Mouse (Mus musculus) layer of hippocampus, adult 18-20 months (tissue): ENCODE measurements around the gene Rasgrf2. TPM values are rescaled to one million over a fixed set of nuclear protein-coding genes. Genes with fewer than 3 reads are reported as not detected.
A peak's percentile ranks its signal among the peaks of the same experiment; 100 is the strongest.

Experiments used
- DNase-seq, 2 experiments: peaks; one replicate each; pipeline ENCODE4 v3.0.0; 2022; ENCODE audit warnings: low spot score in 2 of 2
- total RNA-seq, 2 experiments: library from RNA; stranded (reverse); gene quantifications; 2 replicates each; pipeline ENCODE4 v1.2.3; 2021

Rasgrf2 gene
- total RNA-seq, 2 experiments from 2014 or later, result 123 to 126 TPM

DNA sequence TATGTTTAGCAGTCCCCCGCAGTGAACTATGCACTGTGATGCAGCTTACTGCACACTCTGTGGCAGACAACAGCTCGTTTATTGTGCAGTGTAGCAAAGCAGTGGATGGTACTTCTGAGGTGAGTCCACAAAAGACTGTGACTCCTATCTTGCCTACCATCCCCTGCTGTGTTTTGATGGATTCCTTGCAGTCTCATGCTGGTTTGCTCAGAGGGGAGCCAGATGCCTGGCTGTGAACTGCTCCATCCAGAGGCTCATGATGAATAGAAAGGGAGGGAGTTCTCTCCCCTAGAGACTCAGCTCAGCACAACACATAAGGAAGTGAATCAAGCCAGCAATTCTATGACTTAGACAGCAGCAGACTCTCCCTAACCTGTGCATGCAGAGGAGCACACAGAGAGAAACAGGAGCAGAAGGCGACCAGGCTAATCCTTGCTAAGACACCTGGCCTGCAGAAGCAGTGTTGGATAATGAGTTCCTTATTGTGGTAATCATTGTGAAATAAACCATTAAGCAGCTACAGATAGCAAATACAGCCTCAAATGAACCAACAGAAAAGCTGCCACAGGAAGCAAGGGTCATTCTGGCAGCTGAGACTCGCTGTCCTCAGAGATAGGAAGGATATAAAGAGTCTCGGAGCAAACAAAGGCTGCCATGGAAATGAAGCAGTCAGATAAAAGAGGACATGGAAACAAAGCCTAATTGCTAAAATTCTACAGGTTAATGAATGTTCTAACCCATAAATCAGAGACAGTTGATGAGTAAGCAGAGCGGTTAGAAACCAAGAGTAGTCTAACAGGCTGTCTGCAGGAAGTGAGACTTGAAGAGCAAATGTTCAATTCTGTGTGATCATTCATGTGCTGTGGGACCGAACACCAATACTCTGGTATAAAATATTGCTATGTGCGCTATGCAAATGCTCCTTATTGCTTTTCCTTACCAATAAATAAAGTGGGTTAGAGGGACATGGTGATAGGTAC, 89.6 kb downstream of the Rasgrf2 start:
- DNase-seq, result no peak

DNA sequence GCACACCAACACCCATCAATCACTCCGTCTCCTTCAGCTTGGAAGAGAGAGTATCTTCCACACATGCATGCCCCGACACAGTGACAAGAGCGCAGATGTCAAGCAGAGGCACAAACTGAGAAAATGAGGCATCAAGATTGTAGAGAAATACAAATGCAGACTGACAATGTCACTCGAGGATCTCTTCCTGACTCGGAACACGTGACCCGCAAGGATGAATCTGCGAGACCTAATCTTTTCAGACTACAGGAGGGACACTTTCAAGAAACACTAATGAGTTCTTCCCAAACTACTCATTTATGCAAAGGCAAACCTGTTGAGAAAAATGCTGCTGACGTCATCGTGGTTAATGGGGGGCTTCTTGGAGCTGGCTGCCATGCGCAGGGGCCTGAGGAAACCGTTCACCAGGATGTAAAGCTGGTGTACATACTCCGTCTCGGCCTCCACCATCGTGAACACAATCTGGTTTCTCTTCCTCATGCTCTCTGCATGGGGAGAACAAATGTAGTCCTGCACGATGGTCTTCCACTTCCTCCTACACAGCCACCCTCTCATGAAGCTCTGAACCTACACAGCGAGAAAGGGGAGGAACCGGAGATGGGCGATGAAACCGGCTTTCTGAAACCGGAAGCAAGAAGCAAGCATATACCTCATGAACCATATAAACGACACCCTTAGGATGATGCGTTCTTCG, 100.9 kb downstream of the Rasgrf2 start:
- no peak for DNase-seq

DNA sequence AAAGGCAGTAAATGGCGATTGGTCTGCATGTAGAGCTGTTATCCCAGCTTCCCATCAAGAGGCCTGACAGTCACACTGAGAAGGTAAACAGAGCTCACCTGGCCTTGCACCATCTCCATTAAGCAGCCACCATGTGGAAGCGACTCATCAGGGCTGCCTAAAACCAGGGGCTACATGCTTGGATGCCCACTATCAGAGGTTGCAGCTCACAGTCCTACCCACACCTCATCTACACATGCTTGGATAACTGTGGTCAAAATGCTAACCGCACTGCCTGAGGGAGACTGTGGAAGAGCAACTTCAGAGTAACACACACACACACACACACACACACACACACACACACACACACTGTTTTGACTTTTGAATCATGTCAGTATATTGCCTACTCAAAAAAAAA, 101.8 kb downstream of the Rasgrf2 start:
- DNase-seq, result no peak

DNA sequence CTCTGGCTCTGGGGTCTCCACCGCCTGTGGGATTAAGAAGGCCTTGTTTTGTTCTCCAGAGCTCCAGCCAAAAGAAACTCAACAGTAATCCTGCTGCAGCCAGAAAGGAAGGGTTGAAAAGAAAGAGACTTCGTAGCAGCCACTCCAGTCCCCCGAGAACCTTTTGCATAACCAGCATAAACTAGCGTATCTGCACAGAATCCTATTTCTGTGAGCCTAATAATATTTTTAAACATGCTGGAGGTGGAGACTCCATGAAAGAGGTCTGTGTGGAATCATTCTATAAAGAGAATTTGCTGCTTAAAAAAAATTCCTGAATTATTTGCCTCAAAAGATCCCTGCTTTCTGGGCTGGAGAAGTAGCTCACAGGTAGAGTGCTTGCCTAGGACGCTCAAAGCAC, 103.5 kb downstream of the Rasgrf2 start:
- no peak for DNase-seq

DNA sequence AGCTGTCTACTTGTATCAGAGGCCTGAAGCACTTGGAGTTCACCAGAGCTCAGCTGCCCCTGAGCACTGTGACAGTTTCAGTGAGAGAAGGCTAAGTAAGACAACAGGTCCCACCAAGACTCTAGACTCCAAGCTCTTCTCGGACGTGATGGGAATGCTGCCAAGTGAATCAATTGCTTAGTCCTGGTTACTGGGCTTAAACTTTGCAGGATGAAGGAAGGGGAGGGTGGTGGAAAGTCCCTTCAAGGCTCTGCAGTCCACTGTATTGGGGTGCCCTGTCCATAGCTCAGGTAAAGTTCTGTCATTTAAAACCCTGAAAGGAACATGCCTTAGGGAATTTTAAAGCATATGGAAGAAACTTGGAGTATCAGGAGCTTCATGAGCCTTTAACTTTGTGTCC, 104.8 kb downstream of the Rasgrf2 start:
- DNase-seq, result no peak

DNA sequence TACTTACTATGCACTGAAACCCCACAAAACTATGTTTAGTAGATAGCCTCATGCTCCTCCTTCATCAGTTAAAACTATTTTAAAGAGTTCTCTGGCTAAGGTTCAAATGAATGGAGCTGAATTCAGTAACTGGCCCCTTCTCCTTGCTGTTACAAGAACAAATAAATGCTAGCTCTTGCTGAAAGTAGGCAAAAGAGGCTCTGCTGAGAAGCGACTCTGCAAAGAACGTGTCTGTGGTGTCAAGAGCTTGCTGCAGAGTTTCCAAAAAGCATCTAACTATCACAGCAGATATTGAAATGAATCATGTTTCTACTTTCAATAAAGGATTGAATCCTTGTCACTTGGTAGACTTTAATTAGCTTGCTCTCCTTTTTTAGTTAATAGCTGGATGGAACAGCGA, 106.3 kb downstream of the Rasgrf2 start:
- no peak for DNase-seq

DNA sequence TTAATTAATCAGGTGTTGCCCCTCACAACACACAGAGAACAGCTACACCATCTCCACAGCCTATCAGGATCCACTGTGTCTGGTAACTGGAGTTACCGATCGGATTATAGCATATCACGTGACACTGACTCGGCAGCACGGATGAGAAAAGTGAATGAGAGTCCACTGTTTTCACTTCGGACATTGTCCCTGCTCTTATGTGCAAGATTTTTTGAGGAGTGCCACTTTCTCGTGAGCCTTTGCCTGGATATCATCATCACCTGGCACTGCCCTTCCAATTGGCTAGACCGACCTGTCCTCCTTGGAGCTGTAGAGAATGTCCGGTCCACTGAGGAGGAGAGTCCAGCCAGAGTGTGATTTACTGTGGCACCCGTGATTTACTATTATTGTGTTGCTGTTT, 109.3 kb downstream of the Rasgrf2 start:
- no peak for DNase-seq

DNA sequence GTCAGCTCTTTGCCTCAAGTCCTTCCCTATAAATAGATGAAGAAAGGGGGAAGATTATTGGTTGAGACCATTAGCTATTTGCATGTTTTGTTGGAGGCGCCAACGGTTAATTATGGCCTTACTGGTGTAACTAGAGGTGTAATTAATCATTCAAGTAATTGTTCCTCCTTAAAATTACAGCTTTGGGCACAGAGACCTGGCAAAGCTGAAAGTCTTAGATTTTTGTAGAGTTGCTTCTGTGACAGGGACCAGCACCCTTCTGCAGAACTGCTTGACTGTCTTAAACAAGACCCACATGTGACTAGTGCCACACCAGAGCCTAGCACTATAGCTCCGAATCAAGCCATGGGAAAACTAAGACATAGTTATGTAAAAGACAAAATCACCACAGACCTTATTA, 134.5 kb downstream of the Rasgrf2 start:
- no peak for DNase-seq

DNA sequence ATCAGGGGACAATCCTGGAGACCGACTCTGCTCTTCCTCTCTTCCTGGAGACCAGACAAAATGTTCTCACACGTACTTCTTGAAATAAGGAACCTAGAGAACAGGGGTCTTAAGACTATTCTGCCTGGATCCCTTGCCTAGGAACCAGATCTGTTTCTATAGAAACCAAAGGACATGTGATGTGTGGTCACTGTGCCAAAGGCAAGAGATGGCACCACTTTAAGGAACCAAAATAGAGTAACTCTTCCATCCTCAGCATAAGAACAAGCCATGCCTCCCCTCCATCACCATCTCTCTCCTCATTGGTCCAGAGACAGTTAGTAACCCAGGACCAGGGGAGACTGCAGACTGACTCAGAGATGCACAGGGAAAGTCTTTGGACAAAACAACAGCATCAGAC, 140.0 kb downstream of the Rasgrf2 start:
- DNase-seq, result no peak

DNA sequence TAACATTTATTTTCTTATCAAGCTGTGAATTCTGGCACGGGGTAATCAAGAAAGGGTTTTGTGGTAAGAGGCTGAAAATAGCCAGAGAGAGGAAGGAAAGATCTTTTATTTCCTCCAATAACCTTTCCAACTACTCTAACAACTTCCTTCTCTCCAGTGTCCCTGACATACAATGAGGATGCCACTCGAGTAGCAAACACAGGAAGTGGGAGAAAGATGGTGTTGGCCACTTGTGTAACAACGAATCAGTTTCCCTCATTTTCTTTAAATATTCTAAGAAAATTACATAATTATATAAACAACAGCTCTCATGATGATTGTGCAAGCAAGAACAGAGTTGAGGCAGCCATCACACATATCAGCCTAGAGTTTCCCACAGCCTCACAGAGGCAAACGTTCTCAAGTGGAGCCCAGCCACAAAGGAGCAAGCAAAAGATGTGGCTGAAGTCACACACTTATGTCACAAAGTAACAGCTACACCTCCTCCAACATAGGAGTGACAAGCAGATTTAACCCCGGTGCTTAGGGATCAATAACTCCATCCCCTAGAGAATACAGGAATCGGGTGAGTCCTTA, 140.7 kb downstream of the Rasgrf2 start:
- no peak for DNase-seq

DNA sequence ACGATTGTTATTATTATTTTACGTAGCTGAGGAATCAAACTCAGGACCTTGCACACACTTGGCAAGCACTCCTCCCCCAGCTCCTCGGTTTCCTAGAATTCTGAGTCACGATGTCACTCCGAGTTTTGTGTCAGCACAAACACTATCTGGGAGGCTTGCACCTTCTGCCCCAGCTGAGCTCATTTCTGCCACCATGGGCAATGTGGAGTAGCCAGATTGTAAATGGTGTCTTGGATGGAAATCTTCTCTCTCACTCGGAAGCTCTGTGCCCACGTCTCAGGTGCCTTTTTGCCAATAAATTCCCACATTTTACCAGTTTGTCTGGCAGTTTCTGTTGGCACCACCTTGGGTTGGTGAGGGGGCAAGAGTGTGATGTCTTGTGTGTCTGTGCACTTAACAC, 143.1 kb downstream of the Rasgrf2 start:
- peak in 1 of 2 experiments; percentile 14 for DNase-seq

DNA sequence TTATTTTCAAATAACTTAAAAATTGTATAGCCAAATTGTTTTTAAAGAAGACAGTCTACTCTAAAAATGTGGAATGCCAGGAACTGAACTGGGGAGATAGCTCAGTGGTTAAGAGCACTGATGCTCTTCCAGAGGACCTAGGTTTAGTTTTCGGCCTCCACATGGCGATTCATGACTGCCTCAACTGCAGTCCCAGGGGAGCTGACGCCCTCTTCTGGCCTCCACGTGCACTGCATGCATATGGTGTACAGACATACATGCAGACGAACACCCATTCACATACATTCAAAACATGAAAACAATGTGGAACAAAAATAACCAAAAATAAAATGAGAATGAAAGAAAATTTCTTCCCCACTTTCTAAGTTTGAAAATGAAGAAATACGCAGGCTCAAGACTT, 144.5 kb downstream of the Rasgrf2 start:
- DNase-seq, result no peak

DNA sequence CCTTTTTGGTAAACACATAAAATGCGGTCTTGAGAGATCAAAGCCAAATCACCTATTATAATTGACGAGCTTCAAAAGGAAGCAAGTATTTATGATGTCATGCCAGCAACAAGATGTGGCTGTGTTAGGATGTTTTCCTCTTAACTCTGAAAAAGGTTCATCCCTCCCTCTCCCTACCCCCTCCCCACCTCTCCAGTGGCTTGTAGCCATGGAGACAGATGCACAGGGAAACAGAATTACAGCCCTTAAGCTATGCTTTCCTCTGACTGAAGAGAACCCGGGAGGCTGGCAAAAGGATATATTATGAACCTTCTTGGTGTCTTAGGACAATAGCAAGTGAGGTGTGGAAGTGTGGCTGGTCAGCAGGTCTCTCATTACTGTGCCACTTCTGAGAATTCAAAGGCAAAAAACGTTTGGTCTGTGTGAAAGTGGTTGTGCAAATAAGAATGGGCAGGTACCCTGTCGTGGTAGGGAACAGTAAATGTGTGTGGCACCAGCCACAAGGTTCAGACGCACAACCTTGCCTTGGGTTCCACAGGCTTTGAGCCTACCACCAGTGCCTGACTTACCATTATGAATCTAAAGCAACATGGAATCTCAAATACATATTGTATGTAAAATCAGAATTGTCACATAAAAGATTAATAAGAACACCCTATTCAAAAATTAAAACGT, 145.4 kb downstream of the Rasgrf2 start:
- no peak for DNase-seq

DNA sequence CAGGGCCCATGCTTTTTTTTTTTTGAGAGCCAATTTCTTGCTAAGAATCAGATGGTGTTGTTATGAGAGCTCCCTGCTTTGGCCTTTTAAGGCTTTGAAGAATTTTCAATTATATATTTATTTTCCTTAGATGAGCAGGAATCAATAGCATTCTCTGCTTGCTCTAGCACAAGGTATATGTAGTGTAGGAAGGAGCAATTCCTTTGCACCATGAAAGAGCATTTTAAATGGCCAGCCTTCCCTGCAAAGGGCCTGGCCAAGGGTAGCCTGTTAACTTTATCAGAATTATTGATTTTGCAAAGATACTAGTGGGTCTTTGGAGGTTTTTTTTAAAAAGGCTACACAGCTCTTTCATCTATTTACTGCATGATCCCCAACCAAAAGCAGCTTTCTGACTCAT, 146.4 kb downstream of the Rasgrf2 start:
- no peak for DNase-seq

DNA sequence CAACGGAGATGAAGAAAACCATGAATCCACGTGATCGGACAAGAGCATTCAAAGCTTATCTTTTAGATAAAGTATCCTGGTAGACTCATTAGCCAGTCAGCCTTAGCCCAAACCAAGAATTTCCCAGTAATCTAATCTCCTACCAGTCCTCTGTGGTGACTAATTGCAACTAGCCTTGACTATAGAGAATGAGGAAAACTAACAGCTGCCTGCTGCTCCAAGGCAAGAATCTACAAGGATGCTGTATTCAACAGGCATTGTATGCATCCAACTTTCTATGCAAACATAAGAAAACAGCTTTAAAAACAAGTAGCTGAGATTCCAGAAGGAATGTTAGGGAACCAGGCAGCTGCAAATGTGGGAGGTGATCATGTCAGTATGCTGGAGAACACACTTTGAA, 149.4 kb downstream of the Rasgrf2 start:
- DNase-seq, result no peak

DNA sequence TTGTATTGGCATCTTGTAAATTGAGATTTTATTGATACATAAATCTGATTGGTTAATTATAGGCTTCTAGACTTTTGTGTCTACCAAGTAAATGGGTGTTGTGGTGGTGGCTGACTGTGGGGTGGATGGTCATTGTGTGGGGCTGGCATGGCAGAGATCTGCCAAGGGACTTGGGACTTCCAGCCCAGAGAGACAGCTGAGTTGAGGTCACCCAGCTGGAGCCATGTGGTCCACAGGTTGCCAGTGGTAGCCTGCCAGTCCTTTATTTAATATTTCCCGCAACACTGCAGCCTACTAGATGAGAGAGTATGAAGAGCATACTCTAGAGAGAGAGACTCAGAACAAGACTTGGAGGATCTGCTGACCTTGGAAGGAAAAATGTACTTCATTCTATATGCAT, 150.0 kb downstream of the Rasgrf2 start:
- DNase-seq, result no peak

DNA sequence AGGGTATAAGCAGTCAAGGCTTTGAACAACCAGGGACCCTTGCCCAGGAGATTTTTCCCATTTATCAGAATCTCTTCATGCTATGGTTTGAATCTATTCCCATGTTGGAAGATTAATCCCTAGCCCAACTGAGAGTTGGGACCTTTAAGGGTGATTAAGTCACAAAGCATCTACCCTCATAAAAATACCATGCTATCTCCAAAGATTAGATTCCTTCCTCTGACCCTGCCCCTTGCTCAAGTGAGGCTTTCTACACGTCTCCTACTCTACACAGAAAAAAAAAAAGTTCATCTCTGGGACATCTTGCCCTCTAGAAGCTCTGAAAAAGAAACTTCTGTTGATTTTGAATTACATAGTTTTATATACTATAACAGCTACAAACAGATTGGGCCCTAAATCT, 154.5 kb downstream of the Rasgrf2 start:
- DNase-seq, result no peak

DNA sequence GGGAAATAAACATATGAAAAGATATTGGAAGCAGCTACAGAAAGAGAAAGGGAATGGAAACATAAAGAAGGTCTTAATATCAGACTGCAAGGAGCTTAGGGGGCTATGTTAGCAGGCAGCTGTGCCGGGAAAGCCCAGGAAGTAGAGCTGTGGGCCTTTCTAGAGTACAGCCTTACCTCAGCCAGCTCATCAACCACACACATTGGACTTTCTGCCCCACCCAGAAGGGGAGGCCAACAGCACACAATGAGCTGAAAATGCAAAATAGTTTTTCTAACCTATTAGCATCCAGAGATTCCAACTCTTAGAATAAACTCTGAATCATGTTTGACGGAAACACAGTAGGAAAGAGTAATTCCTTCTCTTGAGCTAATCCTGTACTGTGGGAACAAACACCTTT, 154.9 kb downstream of the Rasgrf2 start:
- no peak for DNase-seq

DNA sequence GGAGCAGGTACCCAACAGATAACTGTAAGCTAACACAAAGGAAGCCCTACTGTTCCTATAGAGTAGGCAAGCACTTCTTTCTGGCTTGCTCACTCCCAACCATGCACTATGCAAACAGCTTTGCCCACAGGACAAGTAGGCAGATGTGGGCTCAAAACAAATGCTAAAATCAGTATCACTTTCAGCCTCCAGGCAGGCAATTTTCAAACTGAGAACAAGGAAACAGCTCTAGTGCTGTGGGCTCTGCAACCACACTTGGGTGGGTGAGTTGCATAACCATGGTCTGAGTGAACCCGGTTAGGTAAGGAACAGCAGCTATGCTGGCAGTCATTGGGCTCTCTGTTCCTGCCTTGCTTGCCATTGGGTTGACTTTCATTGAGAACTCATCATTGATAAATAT, 157.3 kb downstream of the Rasgrf2 start:
- peak in 1 of 2 experiments; percentile 71 for DNase-seq

DNA sequence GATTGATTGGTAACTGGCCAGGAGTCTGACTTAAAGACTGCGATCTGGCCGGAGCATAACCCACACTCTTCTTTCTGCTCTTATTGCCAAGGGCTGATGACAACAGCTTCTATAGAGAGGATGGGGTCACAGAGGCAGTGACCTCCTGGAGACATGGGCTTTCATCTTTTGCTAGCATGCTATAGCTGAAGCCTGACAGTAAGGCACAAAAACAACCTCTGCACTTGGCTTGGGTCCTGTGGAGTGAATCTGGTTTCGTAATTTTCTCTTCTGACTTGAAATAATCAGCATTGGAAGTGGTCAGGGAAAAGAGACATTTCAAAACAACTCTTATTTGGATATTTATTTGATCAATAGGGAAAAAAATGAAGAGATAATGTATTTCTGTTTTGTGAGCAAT, 160.2 kb downstream of the Rasgrf2 start:
- no peak for DNase-seq

DNA sequence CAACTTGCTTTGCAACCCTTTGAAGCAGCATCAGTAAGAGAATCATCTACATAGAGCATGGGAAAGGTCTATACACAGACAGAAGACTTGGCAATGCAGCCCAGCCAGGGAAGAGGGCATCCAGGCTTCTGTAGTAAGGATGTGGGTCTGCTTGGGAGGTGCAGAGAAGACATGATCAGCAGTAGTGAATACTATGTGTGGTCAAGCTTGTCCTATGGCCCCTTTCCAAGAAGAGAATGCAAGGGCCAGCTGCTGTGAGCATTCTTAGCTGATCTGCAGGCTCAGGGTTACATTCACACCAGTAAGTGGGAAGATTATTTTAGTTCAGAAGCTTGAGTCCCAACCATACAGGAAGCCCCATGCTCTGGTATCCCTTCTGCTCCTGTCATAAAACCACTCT, 175.0 kb downstream of the Rasgrf2 start:
- no peak for DNase-seq

DNA sequence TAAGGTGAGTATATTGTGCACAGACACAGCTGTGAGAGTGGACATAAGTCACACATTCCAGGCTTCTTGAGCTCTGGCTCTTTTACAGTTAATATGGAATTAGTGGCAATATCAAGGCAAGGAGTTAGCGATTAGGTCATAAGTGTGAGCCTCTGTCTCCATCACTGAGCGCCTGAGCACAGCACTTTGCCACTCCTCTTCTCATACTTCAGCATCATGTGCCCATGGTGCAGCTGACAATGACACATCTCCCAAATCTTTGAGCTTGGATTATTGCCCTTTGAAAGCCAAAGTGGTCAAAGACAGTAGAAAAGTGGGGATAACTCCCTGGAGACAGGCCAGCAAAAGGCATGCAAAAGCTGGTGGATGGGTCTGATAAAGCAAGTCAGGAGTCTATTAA, 175.8 kb downstream of the Rasgrf2 start:
- no peak for DNase-seq
